Mouse (Mus musculus) heart, postnatal 25 days (tissue): ENCODE results near the gene Exoc6. TPM values are rescaled to one million over a fixed set of nuclear protein-coding genes. Genes with fewer than 3 reads are reported as not detected.

ENCODE experiments used
- DNase-seq: peaks from one replicate; pipeline ENCODE4 v3.0.0; 2022; ENCODE audit warnings: low spot score
- intact Hi-C: fragments of 180-260 bp; cut with DNase I; formaldehyde crosslinking; loops from one replicate; pipeline ENCODE4 v1.15.1; 2025
- total RNA-seq, 2 experiments: library from RNA; stranded (reverse); gene quantifications; 2 replicates each; pipeline ENCODE4 v1.2.3; 2021

Exoc6 gene
- total RNA-seq, 2 experiments from 2014 or later, result 29.2 TPM

DNA sequence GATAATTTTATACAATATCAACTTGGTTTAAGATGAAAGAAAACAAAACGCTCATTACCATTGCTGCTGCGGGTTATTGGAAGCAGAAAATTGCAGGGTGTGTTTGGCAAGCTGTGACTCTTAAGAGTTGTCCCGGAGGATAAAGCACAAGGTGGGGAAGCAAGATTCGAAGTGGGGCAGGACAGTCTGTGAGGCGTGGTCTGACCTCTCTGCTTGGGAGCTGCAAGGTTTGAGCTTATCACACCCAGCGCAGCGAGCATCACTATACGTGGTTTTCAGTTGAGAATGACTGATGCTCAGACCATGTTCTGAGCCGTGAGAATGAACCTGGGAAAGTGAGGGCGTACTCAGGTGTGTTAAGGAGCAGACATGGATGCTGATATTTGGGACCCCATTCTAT, 164.5 kb downstream of the Exoc6 start:
- intact Hi-C loops, result no loop called here
- no peak for DNase-seq

DNA sequence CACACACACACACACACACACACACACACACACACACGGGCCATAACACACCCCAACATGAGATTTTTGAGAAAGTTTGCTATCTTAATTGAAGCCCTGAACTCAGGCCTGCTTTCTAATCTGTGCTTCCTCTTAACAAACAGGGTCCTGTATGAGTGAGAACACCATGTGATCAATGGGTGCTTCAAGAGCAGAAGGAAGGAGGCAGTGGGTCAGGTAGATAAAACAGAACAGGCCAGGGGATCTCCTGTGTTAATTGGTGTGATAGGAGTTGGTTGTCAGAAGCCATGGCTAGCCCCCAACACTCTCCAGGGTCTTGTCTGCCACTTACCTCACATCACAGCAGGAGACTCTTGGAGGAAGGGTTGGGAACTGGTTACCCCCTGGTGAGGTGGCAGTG, 165.8 kb downstream of the Exoc6 start:
- no peak for DNase-seq
- intact Hi-C loops, result no loop called here

DNA sequence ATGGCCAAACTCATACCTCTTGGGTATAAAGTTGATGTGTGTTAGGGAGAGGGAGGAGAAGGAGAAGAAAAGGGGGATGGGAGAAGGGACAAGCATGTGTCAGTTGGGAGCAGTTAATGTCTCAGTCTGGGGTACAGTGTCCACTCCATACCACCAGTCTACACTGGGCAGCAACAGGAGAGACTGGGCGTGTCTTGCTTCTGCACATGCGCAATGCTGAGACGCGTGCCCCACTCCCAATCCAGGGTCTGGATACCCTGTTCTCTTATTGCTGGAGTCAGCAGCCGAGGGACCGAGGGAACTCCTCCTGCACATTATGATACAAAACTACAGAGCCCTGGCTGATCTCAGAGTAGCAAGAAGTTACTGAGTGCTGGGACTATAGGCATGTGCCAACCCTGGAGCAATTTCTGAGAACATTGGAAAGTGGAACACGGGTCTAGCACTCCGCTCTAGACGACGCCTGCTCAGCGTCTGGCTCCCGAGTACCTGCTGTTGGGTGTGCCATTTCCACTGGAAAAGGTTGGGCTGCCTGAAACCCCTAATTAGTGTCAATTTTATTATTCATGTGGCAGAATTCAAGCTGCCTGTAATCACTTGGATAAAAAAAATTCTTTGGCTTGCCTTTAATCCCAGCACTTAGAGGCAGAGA, 166.4 kb downstream of the Exoc6 start:
- intact Hi-C loops, result no loop called here
- DNase-seq, result no peak

DNA sequence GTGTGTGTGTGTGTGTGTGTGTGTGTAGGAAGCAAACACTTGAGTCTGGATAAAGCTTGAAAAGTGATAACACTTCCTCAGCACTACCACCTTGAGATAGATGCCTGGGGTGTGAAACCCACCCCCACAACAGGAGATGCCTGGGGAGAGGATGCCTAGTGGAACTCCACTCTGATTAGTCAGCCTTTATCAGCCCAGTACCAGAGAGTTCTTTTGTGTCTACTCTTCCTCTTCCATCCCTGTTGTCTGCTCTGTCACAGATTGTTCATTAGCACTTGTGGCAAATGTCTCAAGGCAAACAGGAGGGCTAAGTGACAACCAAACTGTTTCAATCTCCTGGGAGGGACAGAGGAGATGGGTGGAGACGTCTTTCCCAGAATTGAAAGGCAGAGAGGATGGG, 168.9 kb downstream of the Exoc6 start:
- DNase-seq, result no peak
- intact Hi-C loops, result no loop called here

DNA sequence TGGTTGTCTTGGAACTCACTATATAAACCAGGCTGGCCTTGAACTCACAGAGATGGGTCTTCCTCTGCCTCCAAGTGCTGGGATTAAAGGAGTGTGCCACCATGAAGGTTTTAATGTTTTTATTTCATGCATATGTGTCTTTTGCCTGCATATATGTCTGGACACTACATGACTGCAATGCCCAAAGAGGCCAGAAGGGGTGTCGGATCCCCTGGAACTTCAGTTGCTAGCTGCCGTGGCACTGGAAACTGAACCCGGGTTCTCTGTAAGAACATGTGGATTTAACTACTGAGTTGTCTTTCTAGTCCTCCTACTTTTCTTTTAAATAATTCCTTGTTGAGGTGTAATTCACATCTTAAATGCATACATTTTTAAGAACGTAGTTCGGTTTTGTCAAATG, 174.4 kb downstream of the Exoc6 start:
- DNase-seq, result no peak
- intact Hi-C loops, result no loop called here

- DNase-seq, result no peak
- intact Hi-C loops, result no loop called here
Observed at GRCm38 (mm10) chr19:37726585-37726984, 176.4 kb downstream of the Exoc6 start.

DNA sequence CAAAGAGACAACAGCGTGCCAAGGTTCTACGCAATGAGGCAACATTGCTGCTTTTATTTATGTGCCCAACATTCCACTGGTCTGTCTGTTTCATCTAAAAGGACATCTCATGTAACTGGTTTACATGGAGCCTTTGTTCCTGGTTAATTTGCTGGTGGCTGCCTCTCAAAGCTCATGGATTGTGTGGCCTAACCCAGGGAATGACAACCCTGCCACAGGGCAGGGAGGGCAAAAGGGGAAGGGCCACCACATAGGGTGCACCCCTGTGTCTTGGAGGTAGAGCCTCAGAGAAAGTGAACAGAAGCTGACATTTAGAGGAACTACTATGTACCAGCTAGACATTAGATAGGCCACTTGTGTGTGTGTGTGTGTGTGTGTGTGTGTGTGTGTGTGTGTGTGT, 177.1 kb downstream of the Exoc6 start:
- DNase-seq, result no peak
- intact Hi-C loops, result no loop called here

Other genes starting within 250 kb of the Exoc6 start
- gene Ide, start 212.6 kb upstream of the Exoc6 start, total RNA-seq, result 10 to 100 TPM; 66.3 to 69.6 TPM
- gene Kif11, start 174.0 kb upstream of the Exoc6 start, total RNA-seq, result under 1 TPM; 0.88 to 0.95 TPM
- gene Hhex, start 115.6 kb upstream of the Exoc6 start, total RNA-seq, result 1 to 10 TPM; 3.8 to 4.8 TPM
- gene Cyp26c1, start 135.2 kb downstream of the Exoc6 start, total RNA-seq, result not detected
- under 1 TPM in 1 of 2 experiments, not detected in 1; 0.14 TPM for gene Cyp26a1, start 147.4 kb downstream of the Exoc6 start, total RNA-seq